Mouse (Mus musculus): ENCODE results near the gene Zbtb8os. TPM values are rescaled to one million over a fixed set of nuclear protein-coding genes. Genes with fewer than 3 reads are reported as not detected.

The Zbtb8os gene
- polyA plus RNA-seq, 1 experiment from 2014 or later: 44.4 TPM

- Histone ChIP-seq H3K27me3 (no peaks in the 10 kb centered on the region), H3K9me3 (no peaks in the 10 kb centered on the region), H3K4me2 (no peak overlapping the region), H3K9ac (no peak overlapping the region), H3K27ac (no peak overlapping the region), H3K4me3 (no peak overlapping the region), H3K36me3 (no peaks in the 10 kb centered on the region), H3K4me1 (no peaks in the 10 kb centered on the region)
- WGBS: 84% methylated on average over 14 of the region's 14 CpGs
- no peak for ATAC-seq (ENCODE audit: insufficient number of reproducible peaks, insufficient read depth, low FRiP score, low TSS enrichment, low read depth)
These were observed 54.8 kb downstream of the Zbtb8os start for GRCm38 (mm10) chr4:129390216-129390743.

DNA sequence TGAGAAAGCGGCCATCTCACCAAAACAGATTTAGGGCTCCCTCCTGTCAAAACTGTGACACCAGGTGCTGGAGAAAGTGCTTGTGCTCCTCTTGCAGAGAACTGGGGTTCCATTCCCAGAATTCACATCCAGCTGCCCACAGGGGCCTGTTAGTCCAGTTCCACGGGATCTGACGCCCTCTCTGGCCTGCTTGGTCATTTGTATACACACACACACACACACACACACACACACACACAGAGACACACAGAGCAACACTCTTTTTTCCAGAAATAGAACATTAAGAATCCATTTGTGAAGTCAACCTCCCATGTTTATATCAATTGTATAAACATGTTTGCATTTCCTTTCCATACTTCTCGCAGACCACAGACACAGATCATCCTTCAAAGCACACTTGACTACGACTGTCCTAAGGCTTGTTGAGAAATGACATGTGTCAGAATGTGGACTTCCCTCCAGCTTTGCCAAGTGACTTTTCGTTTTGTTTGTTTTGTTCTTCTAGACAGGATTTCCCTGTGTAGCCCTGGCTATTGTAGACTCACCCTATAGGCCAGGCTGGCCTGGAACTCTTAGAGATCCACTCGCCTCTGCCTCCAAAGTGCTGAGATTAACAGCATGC lies 55.6 kb downstream of the Zbtb8os start:
- Histone ChIP-seq H3K4me1 (no peaks in the 10 kb centered on the region), H3K27me3 (no peaks in the 10 kb centered on the region), H3K27ac (no peak overlapping the region), H3K36me3 (no peaks in the 10 kb centered on the region), H3K9ac (no peak overlapping the region), H3K4me3 (no peak overlapping the region), H3K9me3 (no peaks in the 10 kb centered on the region), H3K4me2 (no peak overlapping the region)
- WGBS: 79% methylated on average over 7 of the region's 7 CpGs
- no peak for ATAC-seq (ENCODE audit: insufficient number of reproducible peaks, insufficient read depth, low FRiP score, low TSS enrichment, low read depth)

DNA sequence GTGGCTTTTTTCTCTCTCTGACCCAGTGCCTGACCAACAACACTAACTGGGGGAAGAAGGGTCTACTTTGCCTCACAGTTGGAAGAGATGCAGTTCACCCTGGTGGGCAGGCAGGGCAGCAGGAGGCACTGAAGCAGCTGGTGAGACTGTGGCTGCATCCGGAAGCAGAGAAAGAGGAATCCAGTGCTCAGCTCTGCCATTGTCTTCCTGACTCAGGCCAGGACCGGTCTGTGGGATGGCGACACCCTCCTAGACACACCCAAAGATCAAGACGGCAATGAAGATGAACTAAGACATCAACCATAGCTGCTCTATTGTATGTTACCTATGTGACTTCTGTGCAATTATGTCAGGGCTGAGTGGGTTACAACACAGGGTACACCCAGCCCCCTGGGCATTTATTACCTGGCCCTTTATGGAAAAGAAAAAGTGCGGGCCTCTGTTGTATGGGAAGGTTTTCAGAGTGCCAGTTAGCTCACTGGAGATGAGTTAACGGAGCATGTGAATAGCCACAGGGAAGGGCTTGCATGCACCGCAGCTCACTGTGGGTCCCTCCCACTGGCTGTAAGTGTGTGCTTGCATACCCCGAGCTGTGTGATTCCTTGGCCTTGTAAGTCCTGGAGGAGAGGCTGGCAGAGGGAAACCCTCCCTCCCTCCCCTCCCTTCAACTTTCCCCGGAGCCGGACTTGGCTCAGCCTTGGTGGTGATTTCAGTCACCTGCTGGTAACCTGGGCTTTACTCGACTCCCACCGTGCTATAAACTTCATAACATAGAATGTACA lies 58.8 kb downstream of the Zbtb8os start:
- Histone ChIP-seq H3K27me3 (no peaks in the 10 kb centered on the region), H3K4me3 (no peak overlapping the region), H3K4me2 (no peak overlapping the region), H3K27ac (no peak overlapping the region), H3K36me3 (no peaks in the 10 kb centered on the region), H3K9ac (no peak overlapping the region), H3K9me3 (no peaks in the 10 kb centered on the region), H3K4me1 (no peaks in the 10 kb centered on the region)
- WGBS: 52% methylated on average over 12 of the region's 12 CpGs
- ATAC-seq (ENCODE audit: insufficient number of reproducible peaks, insufficient read depth, low FRiP score, low TSS enrichment, low read depth): no peak

DNA sequence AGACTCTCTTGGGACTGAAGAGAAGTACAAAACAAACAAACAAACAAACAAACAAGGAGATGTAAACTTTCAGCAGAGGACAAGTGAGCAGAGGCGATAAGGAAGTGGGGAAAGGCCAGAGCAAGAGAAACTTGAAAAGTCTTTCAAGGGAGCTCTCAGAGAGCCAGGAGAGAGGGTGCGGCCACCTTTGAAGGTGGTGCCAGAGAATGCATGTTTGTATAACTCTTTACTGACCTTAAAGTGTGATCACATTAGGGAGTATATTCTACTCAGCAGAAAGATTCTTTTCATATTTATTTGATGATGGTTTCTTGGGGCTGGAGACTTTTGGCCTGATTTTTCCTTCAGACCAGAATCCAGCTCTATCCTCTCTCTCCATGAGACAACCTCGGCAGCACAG lies 61.5 kb downstream of the Zbtb8os start:
- no peak for ATAC-seq (ENCODE audit: insufficient number of reproducible peaks, insufficient read depth, low FRiP score, low TSS enrichment, low read depth)
- Histone ChIP-seq H3K4me1 (no peaks in the 10 kb centered on the region), H3K9ac (no peak overlapping the region), H3K27ac (no peak overlapping the region), H3K27me3 (no peaks in the 10 kb centered on the region), H3K36me3 (no peaks in the 10 kb centered on the region), H3K4me2 (no peak overlapping the region), H3K9me3 (no peaks in the 10 kb centered on the region), H3K4me3 (no peak overlapping the region)
- WGBS: 81% methylated on average over 3 of the region's 3 CpGs

DNA sequence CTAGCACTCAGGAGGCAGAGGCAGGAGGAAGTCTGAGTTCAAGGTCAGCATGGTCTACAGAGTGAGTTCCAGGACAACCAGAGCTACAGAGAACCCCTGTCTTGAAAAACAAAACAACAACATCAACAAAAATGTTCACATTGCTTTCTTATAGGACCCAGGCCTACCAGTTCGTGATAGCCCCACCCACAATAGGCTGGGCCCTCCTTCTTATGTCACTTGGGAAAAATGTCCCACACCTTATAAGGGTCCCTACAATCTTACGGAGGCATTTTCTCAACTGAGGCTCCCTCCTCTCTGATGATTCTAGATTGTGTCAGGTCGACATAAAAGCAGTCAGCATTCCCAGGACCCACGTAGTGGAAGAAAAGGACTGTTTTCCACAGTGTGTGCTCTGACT lies 64.3 kb downstream of the Zbtb8os start:
- H3K27ac ChIP-seq: no peak overlapping the region
- H3K9ac ChIP-seq: no peak overlapping the region
- no peaks in the 10 kb centered on the region for H3K9me3 ChIP-seq
- no peak overlapping the region for H3K4me3 ChIP-seq
- H3K4me2 ChIP-seq: no peak overlapping the region
- no peak for ATAC-seq (ENCODE audit: insufficient number of reproducible peaks, insufficient read depth, low FRiP score, low TSS enrichment, low read depth)
- H3K27me3 ChIP-seq: no peaks in the 10 kb centered on the region
- no peaks in the 10 kb centered on the region for H3K4me1 ChIP-seq
- H3K36me3 ChIP-seq: no peaks in the 10 kb centered on the region
- WGBS: 76% methylated on average over 4 of the region's 4 CpGs

Other genes with a start within 250 kb of the Zbtb8os start
- 10.6 and 11.3 TPM in 2 replicates for gene Tmem54, start 230.1 kb upstream of the Zbtb8os start, polyA plus RNA-seq (2015; fragmentation: Nextera tagmentation; extraction: Ambion mirVana)
- gene Hpca, start 213.7 kb upstream of the Zbtb8os start, polyA plus RNA-seq (2015; fragmentation: Nextera tagmentation; extraction: Ambion mirVana): 2.7 and 3.1 TPM in 2 replicates
- 4.7 and 4.8 TPM in 2 replicates for gene Fndc5, start 198.7 kb upstream of the Zbtb8os start, polyA plus RNA-seq (2015; fragmentation: Nextera tagmentation; extraction: Ambion mirVana)
- gene S100pbp, start 146.0 kb upstream of the Zbtb8os start, polyA plus RNA-seq (2015; fragmentation: Nextera tagmentation; extraction: Ambion mirVana): 25.4 and 25.5 TPM in 2 replicates
- gene Yars, start 145.9 kb upstream of the Zbtb8os start, polyA plus RNA-seq (2015; fragmentation: Nextera tagmentation; extraction: Ambion mirVana): 80.0 and 84.5 TPM in 2 replicates
- gene C77080, start 74.3 kb upstream of the Zbtb8os start, polyA plus RNA-seq (2015; fragmentation: Nextera tagmentation; extraction: Ambion mirVana): 7.6 and 8.4 TPM in 2 replicates
- 0.96 and 1.2 TPM in 2 replicates for gene Sync, start 48.1 kb upstream of the Zbtb8os start, polyA plus RNA-seq (2015; fragmentation: Nextera tagmentation; extraction: Ambion mirVana)
- gene Rbbp4, start 325 bp upstream of the Zbtb8os start, polyA plus RNA-seq (2015; fragmentation: Nextera tagmentation; extraction: Ambion mirVana): 469 and 486 TPM in 2 replicates
- gene Zbtb8a, start 42.4 kb downstream of the Zbtb8os start, polyA plus RNA-seq (2015; fragmentation: Nextera tagmentation; extraction: Ambion mirVana): 13.6 and 14.2 TPM in 2 replicates
- 2.5 and 2.8 TPM in 2 replicates for gene Zbtb8b, start 105.2 kb downstream of the Zbtb8os start, polyA plus RNA-seq (2015; fragmentation: Nextera tagmentation; extraction: Ambion mirVana)
- 27.6 and 29.9 TPM in 2 replicates for gene Bsdc1, start 125.9 kb downstream of the Zbtb8os start, polyA plus RNA-seq (2015; fragmentation: Nextera tagmentation; extraction: Ambion mirVana)
- not detected in 2 replicates for gene Tssk3, start 155.3 kb downstream of the Zbtb8os start, polyA plus RNA-seq (2015; fragmentation: Nextera tagmentation; extraction: Ambion mirVana)
- not detected in 2 replicates for gene Fam229a, start 155.5 kb downstream of the Zbtb8os start, polyA plus RNA-seq (2015; fragmentation: Nextera tagmentation; extraction: Ambion mirVana)
- gene Marcksl1, start 177.9 kb downstream of the Zbtb8os start, polyA plus RNA-seq (2015; fragmentation: Nextera tagmentation; extraction: Ambion mirVana): 839 and 1,023 TPM in 2 replicates
- gene Hdac1, start 207.0 kb downstream of the Zbtb8os start, polyA plus RNA-seq (2015; fragmentation: Nextera tagmentation; extraction: Ambion mirVana): 237 and 240 TPM in 2 replicates
- 7.4 and 9.5 TPM in 2 replicates for gene Lck, start 237.9 kb downstream of the Zbtb8os start, polyA plus RNA-seq (2015; fragmentation: Nextera tagmentation; extraction: Ambion mirVana)
- gene Fam167b, start 242.9 kb downstream of the Zbtb8os start, polyA plus RNA-seq (2015; fragmentation: Nextera tagmentation; extraction: Ambion mirVana): 3.4 and 5.8 TPM in 2 replicates

Data from embryonic facial prominence, embryonic 13.5 days (tissue).